Mouse (Mus musculus): ENCODE results near the gene Cyp2j12. TPM values are rescaled to one million over a fixed set of nuclear protein-coding genes. Genes with fewer than 3 reads are reported as not detected.
"Not testable (repeated sequence)": the region's sequence is repeated elsewhere in the genome, so short reads cannot be mapped to it uniquely, and the experiment has no call there.

Gene Cyp2j12
- polyA plus RNA-seq, 1 experiment from 2014 or later, result not detected

DNA sequence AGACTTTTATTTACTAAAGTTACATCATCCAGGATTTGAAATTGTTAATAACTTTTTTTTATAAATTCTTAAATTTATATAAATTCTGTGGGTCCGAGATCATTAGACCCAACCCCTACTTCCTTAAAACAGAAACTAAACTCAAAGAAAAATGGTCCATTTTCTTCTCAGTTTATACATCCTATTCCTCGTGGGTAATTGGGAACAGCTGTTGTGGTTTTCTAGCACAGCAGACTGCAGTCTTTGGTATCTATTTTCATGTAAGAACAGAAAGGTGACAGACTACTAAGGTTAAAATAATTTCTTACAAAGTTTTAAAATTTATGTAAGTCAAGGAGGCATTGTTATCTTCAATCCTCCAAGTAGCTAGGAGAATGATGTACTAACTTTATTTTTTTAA lies 44.1 kb downstream of the Cyp2j12 start:
- H3K27me3 ChIP-seq (replicated peaks; ENCODE audit: control insufficient read depth, insufficient read depth, low read length), result no peaks in the 10 kb centered on the region
- no peak for ATAC-seq (replicated peaks; ENCODE audit: low FRiP score)
- WGBS, result 47% methylated on average over 2 of the region's 2 CpGs

GRCm38 (mm10) chr4:96091869-96092268 lies 49.1 kb downstream of the Cyp2j12 start:
- H3K4me1 ChIP-seq (replicated peaks; ENCODE audit: control insufficient read depth, insufficient read depth, low read length), result no peaks in the 10 kb centered on the region
- no peak for DNase-seq (ENCODE audit: low spot score)
- no peak overlapping the region for H3K4me2 ChIP-seq
- no peak for ATAC-seq (replicated peaks; ENCODE audit: low FRiP score)
- H3K9ac ChIP-seq (ENCODE audit: low read depth, low read length), result no peak overlapping the region
- H3K36me3 ChIP-seq (ENCODE audit: control insufficient read depth, insufficient read depth, low read length), result no peaks in the 10 kb centered on the region
- no peak overlapping the region for H3K4me3 ChIP-seq (ENCODE audit: low read depth, low read length)
- H3K27me3 ChIP-seq (replicated peaks; ENCODE audit: control insufficient read depth, insufficient read depth, low read length), result no peaks in the 10 kb centered on the region
- H3K27ac ChIP-seq (ENCODE audit: low read depth, low read length), result no peak overlapping the region
- no peaks in the 10 kb centered on the region for H3K9me3 ChIP-seq (ENCODE audit: control insufficient read depth, low read length)

More for the DNA sequence above, 44.1 kb downstream of the Cyp2j12 start:
- Histone ChIP-seq H3K4me1 (replicated peaks; ENCODE audit: control insufficient read depth, insufficient read depth, low read length) (no peaks in the 10 kb centered on the region), H3K4me2 (no peak overlapping the region), H3K9me3 (ENCODE audit: control insufficient read depth, low read length) (no peaks in the 10 kb centered on the region), H3K9ac (ENCODE audit: low read depth, low read length) (no peak overlapping the region), H3K4me3 (ENCODE audit: low read depth, low read length) (no peak overlapping the region), H3K36me3 (ENCODE audit: control insufficient read depth, insufficient read depth, low read length) (no peaks in the 10 kb centered on the region), H3K27ac (ENCODE audit: low read depth, low read length) (no peak overlapping the region)
- DNase-seq (ENCODE audit: low spot score), result no peak

- not testable (repeated sequence) for H3K36me3 ChIP-seq (ENCODE audit: control insufficient read depth, insufficient read depth, low read length); H3K4me1 ChIP-seq (replicated peaks; ENCODE audit: control insufficient read depth, insufficient read depth, low read length); H3K9ac ChIP-seq (ENCODE audit: low read depth, low read length); H3K4me2 ChIP-seq; DNase-seq (ENCODE audit: low spot score); H3K9me3 ChIP-seq (ENCODE audit: control insufficient read depth, low read length); H3K27ac ChIP-seq (ENCODE audit: low read depth, low read length); H3K27me3 ChIP-seq (replicated peaks; ENCODE audit: control insufficient read depth, insufficient read depth, low read length); ATAC-seq (replicated peaks; ENCODE audit: low FRiP score); H3K4me3 ChIP-seq (ENCODE audit: low read depth, low read length)
- WGBS, result 63% methylated on average over 6 of the region's 6 CpGs
These were observed 51.5 kb downstream of the Cyp2j12 start for GRCm38 (mm10) chr4:96089356-96090048.

GRCm38 (mm10) chr4:96078308-96078707 lies 62.6 kb downstream of the Cyp2j12 start:
- Histone ChIP-seq H3K9me3 (ENCODE audit: control insufficient read depth, low read length) (no peaks in the 10 kb centered on the region), H3K27ac (ENCODE audit: low read depth, low read length) (no peak overlapping the region), H3K4me2 (no peak overlapping the region), H3K4me3 (ENCODE audit: low read depth, low read length) (no peak overlapping the region), H3K36me3 (ENCODE audit: control insufficient read depth, insufficient read depth, low read length) (no peaks in the 10 kb centered on the region), H3K27me3 (replicated peaks; ENCODE audit: control insufficient read depth, insufficient read depth, low read length) (no peaks in the 10 kb centered on the region), H3K4me1 (replicated peaks; ENCODE audit: control insufficient read depth, insufficient read depth, low read length) (no peaks in the 10 kb centered on the region), H3K9ac (ENCODE audit: low read depth, low read length) (no peak overlapping the region)
- ATAC-seq (replicated peaks; ENCODE audit: low FRiP score) (no peak), DNase-seq (ENCODE audit: low spot score) (no peak)

- ATAC-seq (replicated peaks; ENCODE audit: low FRiP score), result no peak
- H3K9me3 ChIP-seq (ENCODE audit: control insufficient read depth, low read length), result no peaks in the 10 kb centered on the region
- no peaks in the 10 kb centered on the region for H3K27me3 ChIP-seq (replicated peaks; ENCODE audit: control insufficient read depth, insufficient read depth, low read length)
- peak within 1 kb of the TSS; percentile 34 for H3K4me2 ChIP-seq
- DNase-seq (ENCODE audit: low spot score), result no peak
- no peaks in the 10 kb centered on the region for H3K36me3 ChIP-seq (ENCODE audit: control insufficient read depth, insufficient read depth, low read length)
- WGBS, result 16% methylated on average over 19 of the region's 20 CpGs
- no peak within 1 kb of the TSS for H3K4me3 ChIP-seq (ENCODE audit: low read depth, low read length)
- H3K27ac ChIP-seq (ENCODE audit: low read depth, low read length), result no peak within 1 kb of the TSS
- no peaks in the 10 kb centered on the region for H3K4me1 ChIP-seq (replicated peaks; ENCODE audit: control insufficient read depth, insufficient read depth, low read length)
- no peak within 1 kb of the TSS for H3K9ac ChIP-seq (ENCODE audit: low read depth, low read length)
These were observed 63.5 kb downstream of the Cyp2j12 start, which contains the start of gene Cyp2j13 for GRCm38 (mm10) chr4:96077261-96078125. Cyp2j13 (minus strand) TSS chr4:96077546.

DNA sequence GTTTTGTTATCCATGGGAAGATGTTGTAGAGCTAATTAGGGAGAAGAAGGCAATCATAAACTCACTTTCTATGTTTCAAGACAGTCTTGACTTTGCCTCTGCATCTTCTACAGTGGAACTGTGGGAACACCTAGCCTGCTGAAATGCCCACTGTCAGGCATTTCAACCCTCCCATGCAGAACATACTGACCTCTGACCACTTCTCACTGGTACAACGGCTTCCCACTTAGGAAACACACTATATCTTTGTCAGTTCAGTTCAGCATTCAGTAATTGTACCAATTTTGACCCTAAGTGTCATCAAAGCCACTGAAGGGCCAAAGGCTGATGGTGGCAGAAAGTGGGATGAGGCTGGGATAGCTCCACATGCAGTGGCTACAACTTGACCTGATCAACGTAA lies 78.9 kb downstream of the Cyp2j12 start:
- Histone ChIP-seq H3K36me3 (ENCODE audit: control insufficient read depth, insufficient read depth, low read length) (no peaks in the 10 kb centered on the region), H3K9ac (ENCODE audit: low read depth, low read length) (no peak overlapping the region), H3K9me3 (ENCODE audit: control insufficient read depth, low read length) (no peaks in the 10 kb centered on the region), H3K4me2 (no peak overlapping the region), H3K4me3 (ENCODE audit: low read depth, low read length) (no peak overlapping the region), H3K27me3 (replicated peaks; ENCODE audit: control insufficient read depth, insufficient read depth, low read length) (no peaks in the 10 kb centered on the region), H3K4me1 (replicated peaks; ENCODE audit: control insufficient read depth, insufficient read depth, low read length) (no peaks in the 10 kb centered on the region), H3K27ac (ENCODE audit: low read depth, low read length) (no peak overlapping the region)
- ATAC-seq (replicated peaks; ENCODE audit: low FRiP score) (no peak), DNase-seq (ENCODE audit: low spot score) (no peak)
- WGBS, result 72% methylated on average over 2 of the region's 2 CpGs

DNA sequence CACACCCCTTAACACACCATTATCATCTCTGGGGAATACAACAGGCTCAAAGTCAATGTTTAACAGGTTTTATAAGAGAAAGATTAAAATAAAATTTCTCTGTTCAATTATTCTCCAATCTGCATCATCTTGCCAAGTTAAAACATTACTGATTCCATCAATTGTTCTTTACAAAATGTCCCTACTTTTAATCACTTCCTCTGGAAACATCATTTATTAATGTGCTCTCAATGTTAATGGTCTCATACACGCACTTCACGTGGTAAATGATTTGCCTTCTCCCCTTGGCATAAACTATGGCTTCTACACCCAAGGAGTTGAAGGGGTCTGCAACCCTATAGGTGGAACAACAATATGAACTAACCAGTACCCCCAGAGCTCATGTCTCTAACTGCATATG lies 80.8 kb downstream of the Cyp2j12 start:
- no peak overlapping the region for H3K4me2 ChIP-seq
- H3K27ac ChIP-seq (ENCODE audit: low read depth, low read length), result no peak overlapping the region
- WGBS, result 74% methylated on average over 2 of the region's 2 CpGs
- H3K4me1 ChIP-seq (replicated peaks; ENCODE audit: control insufficient read depth, insufficient read depth, low read length), result no peaks in the 10 kb centered on the region
- H3K36me3 ChIP-seq (ENCODE audit: control insufficient read depth, insufficient read depth, low read length), result no peaks in the 10 kb centered on the region
- H3K9ac ChIP-seq (ENCODE audit: low read depth, low read length), result no peak overlapping the region
- no peak for DNase-seq (ENCODE audit: low spot score)
- H3K4me3 ChIP-seq (ENCODE audit: low read depth, low read length), result no peak overlapping the region
- ATAC-seq (replicated peaks; ENCODE audit: low FRiP score), result no peak
- no peaks in the 10 kb centered on the region for H3K9me3 ChIP-seq (ENCODE audit: control insufficient read depth, low read length)
- H3K27me3 ChIP-seq (replicated peaks; ENCODE audit: control insufficient read depth, insufficient read depth, low read length), result no peaks in the 10 kb centered on the region
